Mouse (Mus musculus): ENCODE measurements around the gene Crabp2. TPM values are rescaled to one million over a fixed set of nuclear protein-coding genes. Genes with fewer than 3 reads are reported as not detected.

Crabp2 gene
- polyA plus RNA-seq, 1 experiment from 2014 or later = 246 TPM

- no peak for ATAC-seq (ENCODE audit: low FRiP score)
- Histone ChIP-seq H3K27me3 (no peaks in the 10 kb centered on the region), H3K36me3 (replicated peaks) (peaks cover 20% of the 10 kb centered on the region), H3K9me3 (no peaks in the 10 kb centered on the region), H3K4me1 (peaks cover 44% of the 10 kb centered on the region), H3K4me3 (replicated peaks) (peak overlapping the region; percentile 40), H3K27ac (peak overlapping the region; percentile 80), H3K9ac (peak overlapping the region; percentile 58), H3K4me2 (peak overlapping the region; percentile 64)
- 2% methylated on average over 4 of the region's 4 CpGs for WGBS
Observed at GRCm38 (mm10) chr3:87909874-87910273, 38.6 kb upstream of the Crabp2 start.

DNA sequence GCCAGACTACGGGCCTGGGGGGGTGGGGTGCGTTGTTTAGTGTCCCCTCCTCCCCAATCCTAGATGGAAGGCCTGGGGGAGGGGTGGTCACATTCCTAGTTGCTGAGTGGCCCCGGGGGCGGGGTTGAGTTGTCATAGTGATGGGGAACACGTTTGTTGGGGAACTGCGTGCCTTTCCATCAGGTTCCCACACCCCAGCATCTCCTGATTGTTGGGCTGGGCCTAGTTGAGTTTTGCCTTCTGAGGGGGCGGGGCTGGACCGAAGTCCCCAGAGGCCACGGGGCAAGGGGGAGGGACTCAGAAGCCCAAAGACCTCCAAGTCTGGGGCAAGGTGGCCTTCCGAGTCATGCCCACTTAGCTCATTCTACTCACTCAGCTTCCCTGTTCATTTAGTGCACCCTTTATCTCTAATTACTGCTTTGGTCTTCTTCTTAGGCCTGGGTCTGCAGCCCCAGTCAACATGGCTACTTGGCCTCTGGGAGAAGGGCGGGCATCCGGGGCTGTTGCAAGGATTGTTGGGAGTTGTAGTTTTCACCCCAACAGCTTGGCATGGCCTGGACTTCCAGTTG is 37.8 kb upstream of the Crabp2 start:
- no peaks in the 10 kb centered on the region for H3K9me3 ChIP-seq

DNA sequence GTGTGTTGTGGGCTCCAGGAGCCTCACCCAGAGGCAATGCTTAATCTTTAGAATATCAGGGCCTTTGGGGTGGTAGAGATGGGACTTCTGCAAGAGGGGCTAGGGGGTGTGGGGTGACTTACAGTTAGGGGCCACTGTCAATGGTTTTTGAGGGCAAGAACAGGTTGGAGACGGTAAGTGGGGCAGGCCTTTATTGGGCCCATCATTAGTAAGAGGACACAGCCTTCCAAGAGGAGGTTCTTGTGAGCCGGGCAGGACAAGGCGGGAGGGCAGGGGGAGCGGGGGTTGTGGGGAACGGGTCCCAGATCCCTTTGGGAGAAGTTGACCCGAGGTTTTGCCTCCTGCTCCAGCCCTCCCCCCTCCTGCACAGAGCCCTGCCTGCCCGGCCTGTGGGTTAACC is 35.0 kb upstream of the Crabp2 start:
- Histone ChIP-seq H3K27ac (no peak overlapping the region), H3K36me3 (replicated peaks) (peaks cover 46% of the 10 kb centered on the region)

More for the DNA sequence above, 37.8 kb upstream of the Crabp2 start:
- peaks cover 28% of the 10 kb centered on the region for H3K36me3 ChIP-seq (replicated peaks)
- peaks cover 44% of the 10 kb centered on the region for H3K4me1 ChIP-seq
- no peaks in the 10 kb centered on the region for H3K27me3 ChIP-seq
- peak overlapping the region; percentile 58 for H3K9ac ChIP-seq
- peak overlapping the region; percentile 40 for H3K4me3 ChIP-seq (replicated peaks)
- WGBS = under 1% methylated on average over 11 of the region's 12 CpGs
- H3K4me2 ChIP-seq = peak overlapping the region; percentile 64
- H3K27ac ChIP-seq = peak overlapping the region; percentile 80
- 0 out of 2 replicates have a peak, but pooled peaks have one; percentile 24 for ATAC-seq (ENCODE audit: low FRiP score)

DNA sequence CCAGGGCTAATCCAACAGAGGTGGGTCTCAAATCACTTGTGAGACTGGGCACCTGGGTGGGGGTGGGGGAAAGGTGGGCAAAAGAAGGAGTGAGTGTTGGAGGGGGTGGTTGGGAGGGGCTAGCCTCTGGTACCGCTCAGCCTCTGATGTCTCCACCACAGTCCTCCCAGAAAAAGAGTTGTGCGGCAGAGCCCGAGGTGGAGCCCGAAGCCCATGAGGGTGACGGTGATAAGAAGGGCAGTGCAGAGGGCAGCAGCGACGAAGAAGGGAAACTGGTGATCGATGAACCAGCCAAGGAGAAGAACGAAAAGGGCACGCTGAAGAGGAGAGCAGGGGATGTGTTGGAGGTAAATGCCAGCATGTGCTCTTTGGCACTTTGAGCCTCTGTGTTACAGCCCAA is 34.6 kb upstream of the Crabp2 start:
- no peak for ATAC-seq (ENCODE audit: low FRiP score)

More for the DNA sequence above, 35.0 kb upstream of the Crabp2 start:
- ATAC-seq (ENCODE audit: low FRiP score) = no peak
- Histone ChIP-seq H3K4me2 (no peak overlapping the region), H3K4me3 (replicated peaks) (no peak overlapping the region), H3K27me3 (no peaks in the 10 kb centered on the region), H3K9me3 (no peaks in the 10 kb centered on the region), H3K9ac (no peak overlapping the region), H3K4me1 (peaks cover 28% of the 10 kb centered on the region)
- WGBS = 88% methylated on average over 6 of the region's 7 CpGs

GRCm38 (mm10) chr3:87916990-87917389 is 31.5 kb upstream of the Crabp2 start:
- Histone ChIP-seq H3K9ac (no peak overlapping the region), H3K4me3 (replicated peaks) (no peak overlapping the region), H3K27ac (no peak overlapping the region), H3K36me3 (replicated peaks) (peaks cover 49% of the 10 kb centered on the region), H3K9me3 (no peaks in the 10 kb centered on the region), H3K4me1 (peaks cover 13% of the 10 kb centered on the region), H3K27me3 (no peaks in the 10 kb centered on the region), H3K4me2 (no peak overlapping the region)
- 89% methylated on average over 1 of the region's 1 CpGs for WGBS
- ATAC-seq (ENCODE audit: low FRiP score) = no peak

More for the DNA sequence above, 34.6 kb upstream of the Crabp2 start:
- H3K27me3 ChIP-seq = no peaks in the 10 kb centered on the region
- H3K9me3 ChIP-seq = no peaks in the 10 kb centered on the region
- H3K4me1 ChIP-seq = peaks cover 24% of the 10 kb centered on the region
- H3K36me3 ChIP-seq (replicated peaks) = peaks cover 46% of the 10 kb centered on the region
- no peak overlapping the region for H3K4me3 ChIP-seq (replicated peaks)
- H3K4me2 ChIP-seq = no peak overlapping the region
- 96% methylated on average over 10 of the region's 10 CpGs for WGBS
- no peak overlapping the region for H3K27ac ChIP-seq
- no peak overlapping the region for H3K9ac ChIP-seq

DNA sequence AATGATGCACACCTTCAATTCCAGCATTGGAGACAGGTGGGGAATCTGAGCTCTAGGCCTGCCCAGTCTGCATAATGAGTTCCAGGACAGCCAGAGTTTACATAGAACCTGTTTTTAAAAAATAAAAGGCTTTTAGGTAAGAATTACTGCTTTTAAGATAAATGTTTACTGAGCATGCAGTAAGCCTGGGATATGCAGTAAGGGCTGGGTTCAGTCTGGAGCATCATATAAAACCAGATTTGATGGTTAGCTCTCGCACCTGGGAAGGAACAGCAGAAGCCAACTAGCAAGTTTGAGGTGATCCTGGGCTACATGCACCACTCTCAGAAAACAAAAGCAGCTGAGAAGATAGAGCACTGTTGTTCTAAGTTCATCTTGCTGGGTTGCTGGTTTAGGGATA is 29.9 kb upstream of the Crabp2 start:
- no peak overlapping the region for H3K9ac ChIP-seq
- peaks cover 58% of the 10 kb centered on the region for H3K36me3 ChIP-seq (replicated peaks)
- H3K27me3 ChIP-seq = no peaks in the 10 kb centered on the region
- H3K4me3 ChIP-seq (replicated peaks) = no peak overlapping the region
- no peaks in the 10 kb centered on the region for H3K9me3 ChIP-seq
- 92% methylated on average over 1 of the region's 1 CpGs for WGBS
- no peak for ATAC-seq (ENCODE audit: low FRiP score)
- peaks cover 13% of the 10 kb centered on the region for H3K4me1 ChIP-seq
- peak overlapping the region; percentile 61; the same call in 1 of the 2 replicates for H3K27ac ChIP-seq
- no peak overlapping the region; the same call in 1 of the 2 replicates for H3K4me2 ChIP-seq

- Histone ChIP-seq H3K9ac (peak within 1 kb of the TSS; percentile 63), H3K27ac (peak within 1 kb of the TSS; percentile 61), H3K27me3 (no peaks in the 10 kb centered on the region), H3K4me3 (replicated peaks) (peak within 1 kb of the TSS; percentile 55), H3K4me2 (peak within 1 kb of the TSS; percentile 84), H3K36me3 (replicated peaks) (peaks cover 58% of the 10 kb centered on the region), H3K4me1 (peaks cover 13% of the 10 kb centered on the region), H3K9me3 (no peaks in the 10 kb centered on the region)
- WGBS = under 1% methylated on average over 30 of the region's 30 CpGs
- ATAC-seq (ENCODE audit: low FRiP score) = peak; percentile 82
Observed at GRCm38 (mm10) chr3:87919336-87920108, 28.9 kb upstream of the Crabp2 start, which contains the start of gene Mrpl24. Gene Mrpl24, plus strand, starts transcription at chr3:87919506.

- ATAC-seq (ENCODE audit: low FRiP score) = no peak
- peak overlapping the region; percentile 55 for H3K4me3 ChIP-seq (replicated peaks)
- WGBS = 71% methylated on average over 9 of the region's 9 CpGs
- H3K9me3 ChIP-seq = no peaks in the 10 kb centered on the region
- H3K36me3 ChIP-seq (replicated peaks) = peaks cover 58% of the 10 kb centered on the region
- no peaks in the 10 kb centered on the region for H3K27me3 ChIP-seq
- H3K9ac ChIP-seq = peak overlapping the region; percentile 63
- peaks cover 13% of the 10 kb centered on the region for H3K4me1 ChIP-seq
- peak overlapping the region; percentile 84 for H3K4me2 ChIP-seq
- H3K27ac ChIP-seq = no peak overlapping the region
Observed at GRCm38 (mm10) chr3:87920270-87920943, 28.1 kb upstream of the Crabp2 start.

GRCm38 (mm10) chr3:87924996-87925395 is 23.5 kb upstream of the Crabp2 start:
- no peak overlapping the region for H3K9ac ChIP-seq
- no peaks in the 10 kb centered on the region for H3K27me3 ChIP-seq
- no peak overlapping the region for H3K27ac ChIP-seq
- no peaks in the 10 kb centered on the region for H3K9me3 ChIP-seq
- no peak overlapping the region for H3K4me2 ChIP-seq
- H3K36me3 ChIP-seq (replicated peaks) = peaks cover 62% of the 10 kb centered on the region
- H3K4me3 ChIP-seq (replicated peaks) = no peak overlapping the region
- no peak for ATAC-seq (ENCODE audit: low FRiP score)
- peaks cover 22% of the 10 kb centered on the region for H3K4me1 ChIP-seq
- 91% methylated on average over 7 of the region's 7 CpGs for WGBS

- Histone ChIP-seq H3K4me2 (no peak overlapping the region), H3K27me3 (no peaks in the 10 kb centered on the region), H3K36me3 (replicated peaks) (peaks cover 62% of the 10 kb centered on the region), H3K9ac (no peak overlapping the region), H3K9me3 (no peaks in the 10 kb centered on the region), H3K27ac (no peak overlapping the region), H3K4me1 (peaks cover 28% of the 10 kb centered on the region), H3K4me3 (replicated peaks) (no peak overlapping the region)
- 93% methylated on average over 5 of the region's 5 CpGs for WGBS
- ATAC-seq (ENCODE audit: low FRiP score) = no peak
Observed at GRCm38 (mm10) chr3:87927452-87927851, 21.0 kb upstream of the Crabp2 start.

DNA sequence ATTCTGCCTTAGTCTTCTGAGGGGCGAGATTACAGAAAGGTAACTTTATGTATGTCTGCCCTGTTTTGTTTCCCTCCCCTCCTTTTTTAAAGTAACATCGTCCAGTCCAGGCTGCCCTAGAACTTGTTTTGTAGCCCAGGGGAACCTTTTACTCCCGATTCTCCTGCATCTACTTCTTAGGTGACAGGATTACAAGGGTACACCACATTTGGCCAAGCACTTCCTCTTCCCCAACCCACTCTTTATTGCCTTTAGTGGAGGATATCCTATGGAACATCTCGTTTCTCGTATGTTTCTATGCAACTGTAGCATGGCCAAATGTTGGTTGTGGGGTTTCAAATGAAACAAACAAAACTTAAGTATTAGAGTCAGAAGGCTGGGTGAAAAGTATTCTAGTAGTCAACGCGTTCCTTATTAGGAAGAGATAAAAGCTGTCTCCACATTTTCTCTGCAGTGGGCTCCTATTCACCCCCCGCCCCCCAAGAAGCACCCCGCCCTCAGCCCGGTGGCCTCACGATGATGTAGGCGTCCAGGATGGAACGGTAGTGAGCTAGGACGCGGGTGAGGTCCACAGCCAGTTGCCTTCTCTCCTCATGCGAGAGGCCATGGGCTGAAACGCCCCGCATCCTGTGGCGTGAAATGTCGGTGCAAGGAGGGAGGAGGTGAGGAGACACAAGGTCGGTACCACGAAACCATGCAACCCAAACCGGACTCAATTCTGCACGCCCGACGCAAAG is 19.0 kb upstream of the Crabp2 start:
- peak overlapping the region; percentile 88 for H3K4me3 ChIP-seq (replicated peaks)
- H3K9me3 ChIP-seq = no peaks in the 10 kb centered on the region
- H3K36me3 ChIP-seq (replicated peaks) = peaks cover 57% of the 10 kb centered on the region
- peak overlapping the region; percentile 83 for H3K4me2 ChIP-seq
- H3K4me1 ChIP-seq = peaks cover 35% of the 10 kb centered on the region
- H3K9ac ChIP-seq = peak overlapping the region; percentile 91
- no peaks in the 10 kb centered on the region for H3K27me3 ChIP-seq
- ATAC-seq (ENCODE audit: low FRiP score) = peak; percentile 42
- peak overlapping the region; percentile 89 for H3K27ac ChIP-seq
- WGBS = 9% methylated on average over 26 of the region's 26 CpGs
